Mouse (Mus musculus): ENCODE measurements around the gene Lhfp.

- TF ChIP-seq CTCF (IDR thresholded peaks at IDR 0.05; ENCODE audit: low read depth) (no peak), EP300 (optimal IDR thresholded peaks at IDR 0.05) (no peak)
These were observed 27.1 kb downstream of the Lhfp start for GRCm38 (mm10) chr3:53068399-53068798.
